Mouse (Mus musculus): ENCODE measurements around the gene Ddb2. TPM values are rescaled to one million over a fixed set of nuclear protein-coding genes. Genes with fewer than 3 reads are reported as not detected.
"Not testable (repeated sequence)": the region's sequence is repeated elsewhere in the genome, so short reads cannot be mapped to it uniquely, and the experiment has no call there.

Gene Ddb2
- polyA plus RNA-seq, 1 experiment from 2014 or later = 11.7 TPM

DNA sequence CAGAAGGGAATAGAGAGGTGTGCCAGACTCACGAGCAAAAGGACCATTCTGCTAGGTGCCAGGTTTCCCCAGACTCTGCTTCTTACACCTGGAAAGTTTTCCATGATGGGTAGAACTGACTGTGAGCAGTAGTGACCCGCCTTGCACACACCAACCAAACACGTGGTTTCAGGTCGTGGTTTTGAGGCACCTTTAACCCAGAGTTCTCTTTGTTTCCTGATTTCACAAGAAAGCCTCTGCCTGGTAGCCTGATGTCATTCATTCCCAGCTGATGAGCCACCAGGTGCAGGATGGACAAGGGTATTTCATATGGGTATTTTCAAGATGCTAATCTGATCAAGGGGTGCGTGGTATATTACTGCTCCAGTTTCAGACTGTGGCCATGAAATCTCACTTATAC, 5.8 kb upstream of the Ddb2 start:
- WGBS = 63% methylated on average over 5 of the region's 5 CpGs

DNA sequence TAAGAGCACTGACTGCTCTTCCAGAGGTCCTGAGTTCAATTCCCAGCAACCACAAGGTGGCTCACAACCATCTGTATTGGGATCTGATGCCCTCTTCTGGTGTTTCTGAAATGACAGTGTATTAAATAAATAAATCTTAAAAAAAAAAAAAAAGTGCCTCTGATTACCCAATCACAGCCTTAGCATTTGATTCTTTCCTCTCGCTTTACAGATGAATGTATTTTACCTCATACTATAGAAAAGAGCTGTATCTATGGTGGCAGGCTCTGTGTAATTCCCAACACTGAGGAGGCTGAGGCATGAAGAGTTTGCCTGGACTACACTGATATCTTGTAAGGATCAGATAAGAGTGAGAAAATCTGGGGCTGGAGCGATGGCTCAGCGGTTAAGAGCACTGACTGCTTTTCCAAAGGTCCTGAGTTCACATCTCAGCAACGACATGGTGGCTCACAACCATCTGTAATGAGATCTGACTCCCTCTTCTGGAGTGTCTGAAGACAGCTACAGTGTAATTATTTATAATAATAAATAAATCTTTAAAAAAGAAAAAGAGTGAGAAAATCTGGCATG, 814 bp upstream of the Ddb2 start:
- Histone ChIP-seq H3K9ac (ENCODE audit: low read length) (peak overlapping the region; percentile 74; the same call in 1 of the 2 replicates), H3K4me3 (ENCODE audit: low read length) (peak overlapping the region; percentile 72), H3K4me2 (ENCODE audit: low read depth, low read length) (peak overlapping the region; percentile 90), H3K27ac (ENCODE audit: low read length) (peak overlapping the region; percentile 95)
- not testable (repeated sequence) for H3K36me3 ChIP-seq (ENCODE audit: control insufficient read depth, insufficient read depth); H3K27me3 ChIP-seq (ENCODE audit: control insufficient read depth, insufficient read depth, low read length); H3K9me3 ChIP-seq (replicated peaks; ENCODE audit: control insufficient read depth, low read length); H3K4me1 ChIP-seq (ENCODE audit: control insufficient read depth, insufficient read depth, low read length)
- 12% methylated on average over 4 of the region's 4 CpGs for WGBS
- ATAC-seq (replicated peaks; ENCODE audit: extremely low read depth, insufficient read depth, low FRiP score) = peak; percentile 10; the same call in 1 of the 2 replicates

More for the DNA sequence above, 5.8 kb upstream of the Ddb2 start:
- no peak overlapping the region for H3K27ac ChIP-seq (ENCODE audit: low read length)
- no peak for ATAC-seq (replicated peaks; ENCODE audit: extremely low read depth, insufficient read depth, low FRiP score)
- no peak overlapping the region for H3K9ac ChIP-seq (ENCODE audit: low read length)
- H3K9me3 ChIP-seq (replicated peaks; ENCODE audit: control insufficient read depth, low read length) = no peaks in the 10 kb centered on the region
- H3K4me2 ChIP-seq (ENCODE audit: low read depth, low read length) = no peak overlapping the region
- no peaks in the 10 kb centered on the region for H3K4me1 ChIP-seq (ENCODE audit: control insufficient read depth, insufficient read depth, low read length)
- no peaks in the 10 kb centered on the region for H3K27me3 ChIP-seq (ENCODE audit: control insufficient read depth, insufficient read depth, low read length)
- H3K36me3 ChIP-seq (ENCODE audit: control insufficient read depth, insufficient read depth) = no peaks in the 10 kb centered on the region
- no peak overlapping the region for H3K4me3 ChIP-seq (ENCODE audit: low read length)

DNA sequence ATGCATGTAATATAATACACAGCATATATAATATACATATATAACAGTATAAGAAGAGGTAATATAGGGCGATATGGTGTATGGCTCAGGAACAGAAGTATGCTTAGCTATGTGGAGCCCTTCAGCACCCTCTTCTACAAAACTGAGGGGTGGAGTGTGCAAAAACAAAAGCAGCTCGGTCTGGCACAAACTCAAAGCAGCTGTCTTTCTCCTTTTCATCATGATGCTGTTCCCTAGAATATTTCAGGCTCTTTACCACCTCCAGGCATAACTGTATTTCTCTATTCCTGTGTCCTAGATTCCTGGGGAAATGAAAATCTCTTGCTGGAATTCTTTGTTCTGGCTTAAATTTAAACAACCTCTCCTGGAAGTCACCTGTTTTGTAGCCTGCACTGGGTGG, 7.0 kb downstream of the Ddb2 start:
- 77% methylated on average over 2 of the region's 2 CpGs for WGBS
- ATAC-seq (replicated peaks; ENCODE audit: extremely low read depth, insufficient read depth, low FRiP score) = no peak
- Histone ChIP-seq H3K27ac (ENCODE audit: low read length) (no peak overlapping the region), H3K36me3 (ENCODE audit: control insufficient read depth, insufficient read depth) (no peaks in the 10 kb centered on the region), H3K9me3 (replicated peaks; ENCODE audit: control insufficient read depth, low read length) (no peaks in the 10 kb centered on the region), H3K4me2 (ENCODE audit: low read depth, low read length) (no peak overlapping the region), H3K27me3 (ENCODE audit: control insufficient read depth, insufficient read depth, low read length) (no peaks in the 10 kb centered on the region), H3K4me3 (ENCODE audit: low read length) (no peak overlapping the region), H3K9ac (ENCODE audit: low read length) (no peak overlapping the region), H3K4me1 (ENCODE audit: control insufficient read depth, insufficient read depth, low read length) (no peaks in the 10 kb centered on the region)

DNA sequence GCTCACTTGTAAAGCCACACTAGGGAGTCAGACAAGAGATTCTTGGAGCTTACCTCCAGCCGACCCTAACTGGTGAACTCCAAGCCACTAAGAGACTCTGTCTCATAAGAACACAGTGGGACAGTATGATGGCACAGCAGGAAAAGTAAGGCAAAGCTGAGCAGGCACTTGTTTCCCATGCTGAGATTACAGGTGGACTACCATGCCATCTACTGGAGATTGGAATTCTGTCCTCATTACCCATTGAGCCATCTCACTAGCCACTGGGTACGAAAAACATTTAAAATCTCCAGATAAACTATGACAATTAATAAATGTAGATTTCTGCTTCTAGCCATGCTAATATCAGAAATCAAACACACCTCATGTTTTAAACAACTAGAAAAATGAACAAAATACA, 13.2 kb downstream of the Ddb2 start:
- Histone ChIP-seq H3K36me3 (ENCODE audit: control insufficient read depth, insufficient read depth) (no peaks in the 10 kb centered on the region; the same call in 1 of the 2 replicates), H3K4me2 (ENCODE audit: low read depth, low read length) (no peak overlapping the region), H3K4me3 (ENCODE audit: low read length) (no peak overlapping the region), H3K4me1 (ENCODE audit: control insufficient read depth, insufficient read depth, low read length) (no peaks in the 10 kb centered on the region), H3K9ac (ENCODE audit: low read length) (no peak overlapping the region), H3K9me3 (replicated peaks; ENCODE audit: control insufficient read depth, low read length) (no peaks in the 10 kb centered on the region), H3K27ac (ENCODE audit: low read length) (no peak overlapping the region), H3K27me3 (ENCODE audit: control insufficient read depth, insufficient read depth, low read length) (no peaks in the 10 kb centered on the region)
- WGBS = 80% methylated on average over 2 of the region's 2 CpGs
- no peak for ATAC-seq (replicated peaks; ENCODE audit: extremely low read depth, insufficient read depth, low FRiP score)

DNA sequence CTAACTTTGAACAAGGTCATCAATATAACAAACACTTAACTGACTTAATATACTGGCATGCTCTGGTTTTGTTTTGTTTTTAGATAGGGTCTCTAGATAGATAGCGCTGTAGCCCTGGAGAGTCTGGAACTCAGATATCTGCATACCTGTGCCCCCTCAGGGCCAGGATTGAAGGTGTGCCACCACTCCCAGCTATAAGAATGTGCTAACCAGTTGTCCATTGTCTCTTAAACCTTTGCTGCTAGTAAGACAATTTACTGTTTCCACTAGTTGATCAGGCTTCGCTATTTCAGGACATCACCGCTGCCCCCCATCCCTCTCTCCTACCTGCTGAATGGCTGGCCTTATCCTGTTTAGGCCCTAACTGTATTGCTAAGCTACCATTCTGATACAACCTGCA, 16.3 kb downstream of the Ddb2 start:
- ATAC-seq (replicated peaks; ENCODE audit: extremely low read depth, insufficient read depth, low FRiP score) = no peak
- Histone ChIP-seq H3K4me1 (ENCODE audit: control insufficient read depth, insufficient read depth, low read length) (0 out of 2 replicates have a peak, but pooled peaks cover 4% of the 10 kb centered on the region), H3K4me3 (ENCODE audit: low read length) (no peak overlapping the region), H3K9ac (ENCODE audit: low read length) (no peak overlapping the region), H3K9me3 (replicated peaks; ENCODE audit: control insufficient read depth, low read length) (no peaks in the 10 kb centered on the region), H3K4me2 (ENCODE audit: low read depth, low read length) (no peak overlapping the region), H3K27ac (ENCODE audit: low read length) (no peak overlapping the region), H3K36me3 (ENCODE audit: control insufficient read depth, insufficient read depth) (no peaks in the 10 kb centered on the region; the same call in 1 of the 2 replicates), H3K27me3 (ENCODE audit: control insufficient read depth, insufficient read depth, low read length) (no peaks in the 10 kb centered on the region)
- 98% methylated on average over 3 of the region's 3 CpGs for WGBS

DNA sequence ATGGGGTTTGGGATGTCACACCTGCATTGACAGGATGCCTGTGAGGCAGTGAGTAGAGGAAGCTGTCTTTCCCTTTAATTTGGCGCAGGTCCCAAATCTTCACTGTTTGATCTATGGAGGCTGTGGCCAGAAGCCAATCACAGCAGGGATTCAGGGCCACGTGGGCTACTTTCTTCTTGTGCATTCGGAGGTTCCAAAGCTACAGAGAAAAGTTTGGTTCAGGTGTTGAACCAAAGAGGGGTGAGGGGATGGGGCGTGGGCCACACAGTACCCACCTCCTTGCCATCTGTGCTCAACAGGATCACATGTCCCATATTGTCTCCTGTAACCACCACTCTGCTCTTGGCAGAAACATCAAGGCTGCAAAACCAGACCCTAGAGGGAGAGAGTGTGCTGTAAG, 19.8 kb downstream of the Ddb2 start:
- Histone ChIP-seq H3K9ac (ENCODE audit: low read length) (no peak overlapping the region), H3K4me1 (ENCODE audit: control insufficient read depth, insufficient read depth, low read length) (0 out of 2 replicates have a peak, but pooled peaks cover 4% of the 10 kb centered on the region), H3K4me2 (ENCODE audit: low read depth, low read length) (no peak overlapping the region), H3K4me3 (ENCODE audit: low read length) (no peak overlapping the region), H3K27ac (ENCODE audit: low read length) (no peak overlapping the region), H3K9me3 (replicated peaks; ENCODE audit: control insufficient read depth, low read length) (no peaks in the 10 kb centered on the region), H3K36me3 (ENCODE audit: control insufficient read depth, insufficient read depth) (peaks cover 6% of the 10 kb centered on the region), H3K27me3 (ENCODE audit: control insufficient read depth, insufficient read depth, low read length) (no peaks in the 10 kb centered on the region)
- WGBS = 58% methylated on average over 4 of the region's 4 CpGs
- ATAC-seq (replicated peaks; ENCODE audit: extremely low read depth, insufficient read depth, low FRiP score) = no peak; the same call in 1 of the 2 replicates

DNA sequence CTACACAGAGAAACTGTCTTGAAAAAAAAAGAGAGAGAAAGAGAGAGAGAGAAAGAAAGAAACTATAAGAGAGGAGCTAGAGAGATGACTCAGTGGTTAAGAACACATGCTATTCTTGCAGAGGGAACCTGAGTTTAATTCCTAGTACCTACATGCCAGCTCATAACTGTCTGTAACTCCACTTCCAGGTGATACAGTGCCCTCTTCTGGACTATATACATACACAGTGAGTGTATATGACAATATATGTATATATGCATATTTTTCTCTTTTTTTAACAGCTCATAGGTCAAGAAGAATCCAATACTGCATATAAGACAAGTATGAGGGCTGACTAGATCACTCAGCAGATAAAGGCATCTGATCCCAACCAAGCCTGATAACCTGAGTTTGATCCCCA, 23.5 kb downstream of the Ddb2 start:
- H3K9me3 ChIP-seq (replicated peaks; ENCODE audit: control insufficient read depth, low read length) = no peaks in the 10 kb centered on the region

DNA sequence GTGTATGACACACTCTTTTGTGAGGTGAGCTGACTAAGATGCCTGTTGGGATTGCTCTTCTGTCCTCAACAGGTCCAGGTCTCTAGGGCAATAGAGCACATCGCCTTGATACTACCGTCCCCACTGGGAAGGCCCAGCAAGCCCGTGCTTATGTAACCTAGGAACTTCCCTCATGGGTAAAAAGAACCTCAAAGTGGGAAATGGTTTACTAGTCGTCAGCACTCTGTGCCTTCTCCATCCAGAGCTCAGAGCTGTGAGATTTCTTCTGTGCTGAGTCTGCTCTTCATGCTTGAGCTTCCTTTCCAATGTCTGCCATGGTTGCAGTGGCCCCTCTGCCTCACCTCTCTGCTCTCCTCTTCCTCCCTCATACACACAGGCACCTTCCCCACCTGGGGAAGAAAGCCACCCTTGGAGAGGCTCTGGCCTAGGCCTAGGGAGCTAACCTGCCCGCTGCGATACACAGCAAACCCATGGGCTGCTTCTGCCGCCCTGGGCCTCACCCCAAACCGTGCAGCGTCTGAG, 30.5 kb downstream of the Ddb2 start:
- no peak overlapping the region for H3K4me3 ChIP-seq (ENCODE audit: low read length)
- no peak for ATAC-seq (replicated peaks; ENCODE audit: extremely low read depth, insufficient read depth, low FRiP score)
- H3K27me3 ChIP-seq (ENCODE audit: control insufficient read depth, insufficient read depth, low read length) = no peaks in the 10 kb centered on the region
- WGBS = 87% methylated on average over 9 of the region's 9 CpGs
- no peak overlapping the region for H3K27ac ChIP-seq (ENCODE audit: low read length)
- H3K4me1 ChIP-seq (ENCODE audit: control insufficient read depth, insufficient read depth, low read length) = peaks cover 13% of the 10 kb centered on the region; the same call in 1 of the 2 replicates
- no peaks in the 10 kb centered on the region for H3K9me3 ChIP-seq (replicated peaks; ENCODE audit: control insufficient read depth, low read length)
- no peak overlapping the region for H3K4me2 ChIP-seq (ENCODE audit: low read depth, low read length)
- no peak overlapping the region for H3K9ac ChIP-seq (ENCODE audit: low read length)
- H3K36me3 ChIP-seq (ENCODE audit: control insufficient read depth, insufficient read depth) = peaks cover 51% of the 10 kb centered on the region

More for the DNA sequence above, 23.5 kb downstream of the Ddb2 start:
- H3K4me1 ChIP-seq (ENCODE audit: control insufficient read depth, insufficient read depth, low read length) = 0 out of 2 replicates have a peak, but pooled peaks cover 4% of the 10 kb centered on the region
- peaks cover 35% of the 10 kb centered on the region for H3K36me3 ChIP-seq (ENCODE audit: control insufficient read depth, insufficient read depth)
- H3K27me3 ChIP-seq (ENCODE audit: control insufficient read depth, insufficient read depth, low read length) = no peaks in the 10 kb centered on the region
- ATAC-seq (replicated peaks; ENCODE audit: extremely low read depth, insufficient read depth, low FRiP score) = no peak
- no peak overlapping the region for H3K9ac ChIP-seq (ENCODE audit: low read length)
- H3K4me3 ChIP-seq (ENCODE audit: low read length) = no peak overlapping the region
- H3K4me2 ChIP-seq (ENCODE audit: low read depth, low read length) = no peak overlapping the region
- H3K27ac ChIP-seq (ENCODE audit: low read length) = no peak overlapping the region

DNA sequence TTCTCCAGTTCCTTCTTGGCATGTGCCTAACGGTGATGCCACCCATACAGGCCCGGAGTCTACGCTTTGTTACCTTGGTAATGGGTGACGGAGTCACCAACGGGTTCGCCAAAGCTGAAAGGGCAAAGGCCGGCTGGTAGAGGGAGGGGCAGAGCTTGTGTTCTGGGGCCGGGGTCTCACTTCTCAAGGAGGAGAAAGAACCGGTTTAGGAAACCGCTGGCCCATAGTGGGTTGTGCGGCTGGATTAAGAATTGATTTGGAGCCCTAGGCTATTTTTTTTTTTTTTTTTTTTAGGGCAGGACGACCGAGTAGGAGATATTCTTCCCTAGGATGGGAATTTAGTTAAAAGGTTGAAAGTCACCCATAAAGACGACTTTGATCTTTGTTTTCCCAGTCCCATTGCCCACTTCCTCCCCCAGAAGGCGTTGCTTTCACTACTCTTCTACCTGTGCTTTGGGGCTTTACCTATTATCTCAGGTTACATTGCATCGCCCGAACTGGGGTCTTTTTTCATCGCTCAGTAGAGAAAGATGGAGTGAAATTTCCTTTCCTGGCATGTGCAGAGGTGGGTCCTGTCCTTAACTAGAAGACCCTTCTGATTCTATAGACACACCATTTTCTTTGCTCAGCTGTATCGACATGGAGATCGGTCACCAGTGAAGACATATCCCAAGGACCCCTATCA, 33.7 kb downstream of the Ddb2 start:
- Histone ChIP-seq H3K4me2 (ENCODE audit: low read depth, low read length) (peak overlapping the region; percentile 76), H3K27me3 (ENCODE audit: control insufficient read depth, insufficient read depth, low read length) (no peaks in the 10 kb centered on the region), H3K9ac (ENCODE audit: low read length) (peak overlapping the region; percentile 88), H3K27ac (ENCODE audit: low read length) (peak overlapping the region; percentile 95), H3K36me3 (ENCODE audit: control insufficient read depth, insufficient read depth) (peaks cover 25% of the 10 kb centered on the region), H3K9me3 (replicated peaks; ENCODE audit: control insufficient read depth, low read length) (no peaks in the 10 kb centered on the region), H3K4me3 (ENCODE audit: low read length) (peak overlapping the region; percentile 79), H3K4me1 (ENCODE audit: control insufficient read depth, insufficient read depth, low read length) (peaks cover 13% of the 10 kb centered on the region; the same call in 1 of the 2 replicates)
- no peak for ATAC-seq (replicated peaks; ENCODE audit: extremely low read depth, insufficient read depth, low FRiP score)
- WGBS = 13% methylated on average over 20 of the region's 20 CpGs
